Mouse (Mus musculus): ENCODE data around the gene Mug2. TPM values are rescaled to one million over a fixed set of nuclear protein-coding genes. Genes with fewer than 3 reads are reported as not detected.
"Not testable (repeated sequence)": the region's sequence is repeated elsewhere in the genome, so short reads cannot be mapped to it uniquely, and the experiment has no call there.

Gene Mug2
- not detected in 2 replicates for polyA plus RNA-seq (2015; fragmentation: Nextera tagmentation; extraction: Ambion mirVana)

DNA sequence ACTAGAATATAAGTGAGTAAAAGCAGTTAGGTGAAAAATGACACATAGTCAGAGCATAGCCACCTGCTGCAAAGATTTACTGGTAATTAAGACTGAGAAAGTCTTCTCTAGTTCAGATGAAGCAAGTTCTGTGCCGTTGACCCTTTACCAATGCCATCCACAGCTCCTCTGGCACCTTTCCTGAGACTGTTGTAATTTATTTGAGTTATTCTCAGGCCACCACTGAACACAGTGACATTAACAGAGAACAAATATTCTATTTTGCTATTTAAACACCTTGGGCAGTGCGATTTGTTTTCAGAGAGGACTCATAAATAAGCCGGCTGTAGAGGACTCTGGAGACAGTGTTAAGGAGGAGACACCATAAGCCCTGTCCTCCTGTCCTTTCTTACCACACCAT is at the start of gene Mug2:
TSS of gene Mug2 (plus strand) at position 301 of the 400 bp plus-strand sequence.
- not testable (repeated sequence) for H3K4me2 ChIP-seq (ENCODE audit: low read length); H3K27me3 ChIP-seq (replicated peaks; ENCODE audit: control insufficient read depth, insufficient read depth, low read length); H3K4me1 ChIP-seq (replicated peaks; ENCODE audit: control insufficient read depth, insufficient read depth, low read length); H3K9me3 ChIP-seq (ENCODE audit: control insufficient read depth, low read length); H3K27ac ChIP-seq (ENCODE audit: low read length); H3K9ac ChIP-seq (replicated peaks; ENCODE audit: low read depth, low read length); ATAC-seq; H3K4me3 ChIP-seq (replicated peaks; ENCODE audit: low read length); H3K36me3 ChIP-seq (ENCODE audit: control insufficient read depth, insufficient read depth)
- no CpG with 5 or more reads among the region's 3 CpGs for WGBS

DNA sequence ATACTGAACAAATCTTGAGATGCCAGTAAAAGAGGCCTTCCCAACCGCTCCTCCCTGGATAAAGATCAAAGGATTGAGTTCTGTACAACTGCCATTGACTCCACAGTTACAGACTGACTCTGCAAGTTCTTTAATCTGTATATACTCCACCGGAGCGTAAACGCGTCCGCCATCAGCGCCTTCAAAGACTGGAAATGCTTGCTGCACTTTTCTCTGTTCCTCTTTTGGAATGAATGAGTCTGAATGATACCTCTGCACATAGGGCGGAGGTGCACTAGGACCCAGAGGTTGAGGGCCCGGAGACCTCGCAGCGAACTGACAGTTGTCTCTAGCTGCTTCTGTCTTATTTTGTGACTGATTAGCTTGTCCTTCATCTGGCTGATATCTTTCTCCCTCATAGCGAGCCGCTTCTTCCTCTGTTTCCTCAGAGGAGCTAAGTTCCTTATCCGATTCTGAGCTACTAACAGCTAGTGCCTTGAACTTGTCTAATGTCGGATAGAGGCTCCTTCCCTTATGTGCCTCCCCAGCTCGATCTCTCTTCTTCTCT is 48.7 kb upstream of the Mug2 start:
- H3K9me3 ChIP-seq (ENCODE audit: control insufficient read depth, low read length); H3K4me1 ChIP-seq (replicated peaks; ENCODE audit: control insufficient read depth, insufficient read depth, low read length); H3K27me3 ChIP-seq (replicated peaks; ENCODE audit: control insufficient read depth, insufficient read depth, low read length); H3K27ac ChIP-seq (ENCODE audit: low read length); ATAC-seq; H3K36me3 ChIP-seq (ENCODE audit: control insufficient read depth, insufficient read depth); H3K4me3 ChIP-seq (replicated peaks; ENCODE audit: low read length); H3K4me2 ChIP-seq (ENCODE audit: low read length); H3K9ac ChIP-seq (replicated peaks; ENCODE audit: low read depth, low read length): not testable (repeated sequence)
- 92% methylated on average over 16 of the region's 16 CpGs for WGBS

DNA sequence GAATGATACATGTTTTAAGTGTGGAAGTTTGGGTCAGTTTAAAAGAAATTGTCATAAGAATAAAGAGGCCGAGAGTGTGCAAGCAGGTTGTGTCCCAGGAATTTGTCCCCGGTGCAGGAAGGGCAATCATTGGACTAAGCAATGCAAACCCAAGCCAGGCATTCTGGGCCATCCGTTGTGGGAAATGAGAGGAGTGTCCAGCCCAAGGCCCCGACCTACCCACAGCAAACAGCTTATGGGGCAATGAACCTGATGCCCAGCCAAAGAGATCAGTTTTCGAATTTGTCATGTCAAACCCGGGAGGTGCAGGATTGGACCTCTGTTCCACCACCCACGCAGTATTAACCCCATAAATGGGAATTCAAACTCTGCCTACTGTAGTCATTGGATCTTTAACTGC is 30.9 kb upstream of the Mug2 start:
- H3K9ac ChIP-seq (replicated peaks; ENCODE audit: low read depth, low read length): no peak overlapping the region
- no peaks in the 10 kb centered on the region for H3K36me3 ChIP-seq (ENCODE audit: control insufficient read depth, insufficient read depth)
- ATAC-seq: no peak
- H3K4me1 ChIP-seq (replicated peaks; ENCODE audit: control insufficient read depth, insufficient read depth, low read length): no peaks in the 10 kb centered on the region
- H3K4me2 ChIP-seq (ENCODE audit: low read length): no peak overlapping the region
- WGBS: 81% methylated on average over 7 of the region's 7 CpGs
- no peaks in the 10 kb centered on the region for H3K27me3 ChIP-seq (replicated peaks; ENCODE audit: control insufficient read depth, insufficient read depth, low read length)
- peaks cover under 1% of the 10 kb centered on the region; the same call in 1 of the 2 replicates for H3K9me3 ChIP-seq (ENCODE audit: control insufficient read depth, low read length)
- no peak overlapping the region for H3K4me3 ChIP-seq (replicated peaks; ENCODE audit: low read length)
- no peak overlapping the region for H3K27ac ChIP-seq (ENCODE audit: low read length)

DNA sequence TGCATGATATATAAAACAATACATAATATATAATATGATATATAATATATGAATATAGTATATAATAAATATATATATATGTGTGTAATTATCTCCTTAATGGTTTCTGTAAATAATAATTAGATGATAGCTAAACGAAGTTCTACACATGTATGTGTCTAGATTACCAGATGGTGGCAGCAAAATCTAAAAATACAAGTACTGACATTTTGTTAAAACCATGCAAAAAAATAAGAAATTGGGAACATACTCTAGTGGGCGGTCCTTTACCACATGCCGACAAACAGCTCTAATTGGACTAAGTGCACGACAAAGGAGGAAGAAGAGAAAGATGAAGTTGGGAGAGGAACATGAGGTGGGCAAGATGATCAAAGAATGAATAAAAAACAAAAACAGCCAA is 94.3 kb downstream of the Mug2 start:
- Histone ChIP-seq H3K4me1 (replicated peaks; ENCODE audit: control insufficient read depth, insufficient read depth, low read length) (no peaks in the 10 kb centered on the region), H3K4me3 (replicated peaks; ENCODE audit: low read length) (no peak overlapping the region), H3K36me3 (ENCODE audit: control insufficient read depth, insufficient read depth) (no peaks in the 10 kb centered on the region), H3K9ac (replicated peaks; ENCODE audit: low read depth, low read length) (no peak overlapping the region), H3K27ac (ENCODE audit: low read length) (no peak overlapping the region), H3K9me3 (ENCODE audit: control insufficient read depth, low read length) (no peaks in the 10 kb centered on the region), H3K4me2 (ENCODE audit: low read length) (no peak overlapping the region), H3K27me3 (replicated peaks; ENCODE audit: control insufficient read depth, insufficient read depth, low read length) (no peaks in the 10 kb centered on the region)
- ATAC-seq: no peak
- 86% methylated on average over 4 of the region's 4 CpGs for WGBS

DNA sequence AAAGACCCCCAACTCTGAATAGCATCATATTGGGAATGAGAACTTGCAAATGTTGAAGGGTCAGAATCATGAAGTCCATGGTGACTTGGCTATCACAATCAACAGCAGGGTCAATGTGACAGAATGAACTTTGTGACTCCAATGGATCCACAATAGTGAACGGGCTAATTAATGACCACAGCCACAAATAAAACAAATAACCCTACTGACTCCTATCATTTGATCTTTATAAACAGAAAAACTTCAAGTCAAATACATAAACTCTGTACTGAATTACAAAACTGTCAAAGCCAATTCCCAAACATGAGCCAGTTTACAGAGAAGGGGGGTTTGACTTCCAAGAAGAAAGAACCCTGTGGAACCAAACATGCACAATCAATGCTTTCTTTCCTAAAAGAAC is 95.1 kb downstream of the Mug2 start:
- Histone ChIP-seq H3K27ac (ENCODE audit: low read length) (no peak overlapping the region), H3K36me3 (ENCODE audit: control insufficient read depth, insufficient read depth) (no peaks in the 10 kb centered on the region), H3K4me2 (ENCODE audit: low read length) (no peak overlapping the region), H3K9ac (replicated peaks; ENCODE audit: low read depth, low read length) (no peak overlapping the region), H3K4me3 (replicated peaks; ENCODE audit: low read length) (no peak overlapping the region), H3K9me3 (ENCODE audit: control insufficient read depth, low read length) (no peaks in the 10 kb centered on the region), H3K27me3 (replicated peaks; ENCODE audit: control insufficient read depth, insufficient read depth, low read length) (no peaks in the 10 kb centered on the region), H3K4me1 (replicated peaks; ENCODE audit: control insufficient read depth, insufficient read depth, low read length) (no peaks in the 10 kb centered on the region)
- ATAC-seq: no peak
- 80% methylated on average over 1 of the region's 1 CpGs for WGBS

DNA sequence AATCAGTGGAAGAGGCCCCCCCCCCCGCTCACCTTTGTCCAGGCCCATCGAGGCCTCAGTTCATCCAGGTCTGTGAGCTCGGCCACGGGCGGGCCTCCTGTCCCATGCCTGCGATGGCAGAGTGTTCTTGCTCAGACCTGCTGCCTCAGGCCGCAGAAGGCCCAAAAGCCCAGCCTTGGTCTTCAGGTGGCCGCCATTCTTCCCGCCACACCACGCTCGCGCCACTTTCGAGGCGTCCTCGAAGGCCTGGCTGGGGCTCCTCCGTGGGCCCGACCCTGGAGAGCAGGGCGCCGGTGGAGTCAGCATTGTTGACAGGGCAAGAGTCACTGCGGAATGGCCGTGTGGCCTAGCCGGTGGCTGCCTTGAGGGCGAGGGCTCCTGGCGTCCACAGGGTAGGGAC is 110.4 kb downstream of the Mug2 start:
- no peak overlapping the region for H3K4me3 ChIP-seq (replicated peaks; ENCODE audit: low read length)
- H3K4me2 ChIP-seq (ENCODE audit: low read length): no peak overlapping the region
- H3K4me1 ChIP-seq (replicated peaks; ENCODE audit: control insufficient read depth, insufficient read depth, low read length): no peaks in the 10 kb centered on the region
- no peak overlapping the region for H3K27ac ChIP-seq (ENCODE audit: low read length)
- no peak overlapping the region for H3K9ac ChIP-seq (replicated peaks; ENCODE audit: low read depth, low read length)
- no peaks in the 10 kb centered on the region for H3K27me3 ChIP-seq (replicated peaks; ENCODE audit: control insufficient read depth, insufficient read depth, low read length)
- ATAC-seq: no peak
- 95% methylated on average over 24 of the region's 24 CpGs for WGBS
- H3K9me3 ChIP-seq (ENCODE audit: control insufficient read depth, low read length): peaks cover 4% of the 10 kb centered on the region; the same call in 1 of the 2 replicates
- H3K36me3 ChIP-seq (ENCODE audit: control insufficient read depth, insufficient read depth): no peaks in the 10 kb centered on the region

DNA sequence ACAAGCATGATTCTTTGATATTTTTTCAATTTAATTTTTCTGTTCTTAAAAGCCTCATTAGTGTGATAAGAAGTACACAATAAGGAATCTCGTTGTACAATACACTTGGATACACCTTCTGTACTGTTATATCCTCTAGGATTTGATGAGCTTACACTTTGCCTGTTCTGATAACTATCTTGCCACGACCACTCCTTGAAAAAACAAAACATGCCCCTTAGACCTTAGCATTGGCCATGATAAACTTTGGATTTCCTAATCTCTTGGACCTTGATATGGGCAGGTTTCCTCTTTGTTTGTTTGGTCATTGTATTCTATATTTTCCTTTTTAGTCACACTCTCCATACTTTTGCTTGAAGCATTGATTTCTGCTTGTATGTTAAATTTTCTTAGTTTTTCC is 123.0 kb downstream of the Mug2 start:
- no peaks in the 10 kb centered on the region for H3K9me3 ChIP-seq (ENCODE audit: control insufficient read depth, low read length)
- ATAC-seq: no peak
- H3K9ac ChIP-seq (replicated peaks; ENCODE audit: low read depth, low read length): no peak overlapping the region
- H3K4me1 ChIP-seq (replicated peaks; ENCODE audit: control insufficient read depth, insufficient read depth, low read length): no peaks in the 10 kb centered on the region
- H3K36me3 ChIP-seq (ENCODE audit: control insufficient read depth, insufficient read depth): no peaks in the 10 kb centered on the region
- 66% methylated on average over 2 of the region's 2 CpGs for WGBS
- no peak overlapping the region for H3K4me2 ChIP-seq (ENCODE audit: low read length)
- H3K27me3 ChIP-seq (replicated peaks; ENCODE audit: control insufficient read depth, insufficient read depth, low read length): no peaks in the 10 kb centered on the region
- no peak overlapping the region for H3K4me3 ChIP-seq (replicated peaks; ENCODE audit: low read length)
- no peak overlapping the region for H3K27ac ChIP-seq (ENCODE audit: low read length)

Other genes starting within 250 kb of the Mug2 start
- not detected in 2 replicates for gene Mug1, start 168.2 kb upstream of the Mug2 start, polyA plus RNA-seq (2015; fragmentation: Nextera tagmentation; extraction: Ambion mirVana)